Mouse (Mus musculus) telencephalon, adult 2 months (tissue): ENCODE measurements around the gene Prr11.

Source experiments
- DNase-seq: peaks from one replicate; pipeline ENCODE4 v3.0.0-alpha.2; 2011; ENCODE audit warnings: low read depth, low spot score

Prr11 gene

GRCm38 (mm10) chr11:87046968-87047367 lies 61.5 kb downstream of the Prr11 start:
- no peak for DNase-seq

DNA sequence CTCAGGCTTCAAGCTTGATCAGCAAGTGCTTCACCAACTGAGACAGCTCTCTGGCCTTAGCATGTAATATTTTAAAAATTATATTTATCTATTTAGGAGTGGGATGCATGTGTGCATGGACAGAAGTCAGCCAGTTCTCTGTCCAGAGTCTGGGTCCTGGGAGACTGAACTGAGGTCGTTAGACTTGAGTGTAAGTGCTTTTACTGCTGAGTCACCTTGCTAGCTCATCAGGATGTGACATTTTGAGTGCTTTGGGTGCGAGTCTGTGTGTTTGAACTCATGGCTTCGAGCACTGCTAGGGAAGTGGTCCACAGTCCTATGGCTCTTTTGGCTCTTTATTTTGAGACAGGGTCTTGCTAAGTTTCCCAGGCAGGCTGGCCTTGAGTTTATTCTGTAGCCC lies 65.5 kb downstream of the Prr11 start:
- DNase-seq: no peak

DNA sequence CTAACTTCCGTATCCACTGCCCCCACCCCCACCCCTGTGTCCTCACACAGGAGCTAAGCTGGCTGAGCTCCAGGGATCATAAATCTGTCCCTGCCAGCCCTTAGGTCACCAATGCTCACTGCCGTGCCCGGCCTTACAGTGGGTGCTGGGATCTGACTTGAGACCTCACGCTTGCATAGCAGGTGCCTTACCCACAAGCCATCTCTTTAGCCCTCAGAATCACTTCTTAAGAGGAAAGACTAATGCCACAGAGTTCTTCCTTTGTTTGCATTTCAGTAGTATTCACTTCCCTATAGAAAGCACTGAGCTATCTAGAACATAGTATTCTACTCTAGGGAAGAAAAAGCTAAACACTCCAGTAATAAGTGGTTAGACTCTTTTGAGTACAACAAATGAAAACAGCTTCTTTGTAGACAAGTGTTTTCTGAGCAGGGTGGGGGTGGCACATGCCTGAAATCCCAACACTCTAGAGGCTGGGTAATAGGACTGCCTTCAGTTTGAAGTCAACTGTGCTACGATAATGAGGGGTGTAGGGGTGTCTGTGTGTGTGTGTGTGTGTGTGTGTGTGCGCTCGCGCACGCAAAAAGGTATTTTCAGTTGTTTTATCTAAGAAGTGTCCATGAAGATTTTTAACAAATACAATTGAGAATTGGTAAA lies 69.1 kb downstream of the Prr11 start:
- no peak for DNase-seq
